Mouse (Mus musculus) brain, embryonic 14.5 days (tissue): ENCODE results near the gene Smndc1.

Source experiments
- CTCF ChIP-seq: fragments of 200-500 bp; IDR thresholded peaks from 2 replicates; pipeline ENCODE4 v1.5.1; 2012; ENCODE audit warnings: inconsistent platforms, mild to moderate bottlenecking, moderate library complexity, borderline replicate concordance; ENCODE audit not compliant: insufficient read depth, insufficient read length; ENCODE audit errors: extremely low read depth
- POLR2A ChIP-seq: fragments of 200-500 bp; IDR thresholded peaks from 2 replicates; pipeline ENCODE4 v1.6.1; 2012; ENCODE audit warnings: mild to moderate bottlenecking, inconsistent platforms, borderline replicate concordance; ENCODE audit not compliant: poor library complexity, insufficient read depth, insufficient read length, severe bottlenecking; ENCODE audit errors: extremely low read depth

DNA sequence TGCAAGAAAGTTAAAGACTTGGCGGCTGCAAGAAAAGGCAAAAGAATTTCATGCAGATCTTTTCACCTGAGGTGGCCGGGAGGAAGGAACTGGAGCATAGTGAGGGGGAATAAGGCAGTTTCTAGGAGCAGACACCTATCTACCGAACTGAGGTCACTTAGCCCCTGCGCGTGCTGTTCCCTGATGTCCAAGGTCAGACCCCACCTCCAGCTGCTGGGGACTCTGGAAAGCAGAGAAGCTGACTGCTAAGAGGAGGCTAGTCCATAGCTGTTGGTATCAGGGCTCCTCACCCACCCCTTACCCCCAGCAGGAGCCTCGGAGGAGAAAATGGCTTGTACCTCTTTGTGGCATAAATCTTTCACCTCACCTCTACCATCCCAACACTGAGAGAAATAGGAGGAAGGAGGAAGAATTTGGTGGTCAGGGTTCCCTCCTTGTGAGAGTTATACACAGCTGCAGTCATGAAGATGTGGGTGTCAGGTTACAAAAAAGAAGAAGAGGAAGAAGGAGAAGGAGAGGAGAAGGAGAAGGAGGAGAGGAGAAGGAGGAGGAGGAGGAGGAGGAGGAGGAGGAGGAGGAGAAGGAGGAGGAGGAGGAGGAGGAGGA, 31.3 kb upstream of the Smndc1 start:
- TF ChIP-seq CTCF (no peak), POLR2A (no peak)
